Mouse (Mus musculus): Measurements from ENCODE around the gene Ndufa4l2.

- TF ChIP-seq POLR2A (IDR thresholded peaks at IDR 0.05; ENCODE audit: extremely low read depth, insufficient read depth, low read length) (no peak), CTCF (IDR thresholded peaks at IDR 0.05; ENCODE audit: low read depth, low read length) (no peak)
These were observed 11.3 kb downstream of the Ndufa4l2 start for GRCm38 (mm10) chr10:127526048-127526447.

All from liver, adult 2 months (tissue).